Mouse (Mus musculus) ES-Bruce4 (cell line): ENCODE results near the gene Cope.

Experiments used
- CTCF ChIP-seq: IDR thresholded peaks from one replicate; pipeline ENCODE4 v1.8.1; 2011; ENCODE audit warnings: low read depth, low read length
- EP300 ChIP-seq: IDR thresholded peaks from 2 replicates; pipeline ENCODE4 v1.6.1; 2011; ENCODE audit warnings: low read depth, low read length; ENCODE audit not compliant: insufficient read depth

DNA sequence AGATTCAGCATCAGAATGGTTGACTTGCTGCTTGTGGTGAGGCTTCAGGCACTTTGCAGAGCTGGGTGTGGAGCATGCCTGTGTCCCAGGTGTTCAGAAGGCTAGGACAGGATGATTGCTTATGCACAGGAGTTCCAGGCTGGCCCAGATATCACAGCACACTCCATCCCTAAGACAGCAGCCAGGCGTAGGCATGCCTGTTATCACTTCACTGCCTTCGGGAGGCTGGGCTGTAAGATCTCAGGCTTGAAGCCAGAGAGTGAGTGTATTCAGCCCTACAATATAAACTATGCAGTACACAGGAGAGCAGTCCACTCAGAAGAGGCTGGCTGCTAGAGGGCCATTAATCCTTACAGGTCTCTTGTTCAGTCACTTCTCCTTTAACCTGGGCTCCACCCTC is 43.3 kb upstream of the Cope start:
- TF ChIP-seq CTCF (no peak), EP300 (no peak)
